Mouse (Mus musculus) liver, adult 2 months (tissue): ENCODE data around the gene Prg2. TPM values are rescaled to one million over a fixed set of nuclear protein-coding genes. Genes with fewer than 3 reads are reported as not detected.

Experiments used
- DNase-seq: peaks from one replicate; pipeline ENCODE4 v3.0.0-alpha.2; 2011; ENCODE audit warnings: low read depth, low spot score; ENCODE audit errors: extremely low read depth
- H3K27ac ChIP-seq: fragments of 200-500 bp; replicated peaks from 2 replicates; pipeline ENCODE4 v1.5.1; 2012; ENCODE audit warnings: low read depth, mild to moderate bottlenecking, control low read depth, inconsistent platforms, low read length; ENCODE audit not compliant: insufficient read depth
- H3K27me3 ChIP-seq: fragments of 200-500 bp; 2 replicates; pipeline ENCODE4 v1.6.1; 2012; ENCODE audit warnings: mild to moderate bottlenecking, moderate library complexity, low read length, inconsistent platforms; ENCODE audit not compliant: control insufficient read depth, insufficient read depth
- H3K36me3 ChIP-seq: fragments of 200-500 bp; 2 replicates; pipeline ENCODE4 v1.6.1; 2012; ENCODE audit warnings: low read length, inconsistent platforms; ENCODE audit not compliant: control insufficient read depth, insufficient read depth
- H3K4me1 ChIP-seq: fragments of 200-500 bp; 2 replicates; pipeline ENCODE4 v1.6.1; 2011; ENCODE audit warnings: low read length; ENCODE audit not compliant: control insufficient read depth, insufficient read depth
- H3K4me3 ChIP-seq: fragments of 200-500 bp; 2 replicates; pipeline ENCODE4 v1.5.1; 2011; ENCODE audit warnings: low read depth, mild to moderate bottlenecking, control low read depth, low read length, moderate library complexity; ENCODE audit not compliant: insufficient read depth
- H3K79me2 ChIP-seq: fragments of 200-500 bp; 2 replicates; pipeline ENCODE4 v1.6.1; 2012; ENCODE audit warnings: inconsistent platforms, mild to moderate bottlenecking, low read length, moderate library complexity; ENCODE audit not compliant: control insufficient read depth, insufficient read depth
- H3K9ac ChIP-seq: fragments of 200-500 bp; 2 replicates; pipeline ENCODE4 v1.6.1; 2012; ENCODE audit warnings: low read depth, mild to moderate bottlenecking, control low read depth, inconsistent platforms, low read length
- CTCF ChIP-seq: fragments of 200-500 bp; IDR thresholded peaks from 2 replicates; pipeline ENCODE4 v1.5.1; 2011; ENCODE audit warnings: low read depth, low read length, control low read depth
- POLR2A ChIP-seq: fragments of 200-500 bp; IDR thresholded peaks from 2 replicates; pipeline ENCODE4 v1.6.1; 2011; ENCODE audit warnings: low read length, control low read depth; ENCODE audit not compliant: insufficient read depth; ENCODE audit errors: extremely low read depth
- WGBS: fragments of 180-500 bp; shearing (Covaris S2); methylation state at CpG from one replicate; pipeline ENCODE4 v1.1.7; 2018; 5-methylcytosine and 5-hydroxymethylcytosine counted together
- polyA plus RNA-seq: library from polyadenylated mRNA; depleted of rRNA; stranded (reverse); fragments of >200 nt; gene quantifications from 2 replicates; pipeline ENCODE4 v1.2.3, GENCODE M21; 2012
- total RNA-seq: library from RNA; depleted of rRNA; stranded (reverse); fragments of >200 nt; gene quantifications from 2 replicates; pipeline ENCODE4 v1.2.3, GENCODE M21; 2014

The Prg2 gene
- total and polyA plus RNA-seq, 2 experiments, result 0.11 TPM; not detected in 1

GRCm38 (mm10) chr2:84952693-84953092, 27.6 kb upstream of the Prg2 start:
- no peak overlapping the region for H3K9ac ChIP-seq
- DNase-seq, result no peak
- no peaks in the 10 kb centered on the region for H3K27me3 ChIP-seq
- peaks cover 19% of the 10 kb centered on the region for H3K36me3 ChIP-seq
- 79% methylated on average over 4 of the region's 4 CpGs for WGBS
- H3K4me3 ChIP-seq, result no peak overlapping the region
- no peaks in the 10 kb centered on the region for H3K4me1 ChIP-seq
- H3K79me2 ChIP-seq, result no peaks in the 10 kb centered on the region
- no peak overlapping the region for H3K27ac ChIP-seq
- TF ChIP-seq CTCF, result no peak
- TF ChIP-seq POLR2A, result no peak

- H3K36me3 ChIP-seq, result peaks cover 8% of the 10 kb centered on the region; the same call in 1 of the 2 replicates
- DNase-seq, result no peak
- WGBS, result 89% methylated on average over 9 of the region's 9 CpGs
- no peaks in the 10 kb centered on the region for H3K27me3 ChIP-seq
- TF ChIP-seq CTCF (no peak), POLR2A (no peak)
- no peak overlapping the region for H3K9ac ChIP-seq
- no peak overlapping the region for H3K4me3 ChIP-seq
- no peaks in the 10 kb centered on the region for H3K79me2 ChIP-seq
- H3K4me1 ChIP-seq, result no peaks in the 10 kb centered on the region
- H3K27ac ChIP-seq, result no peak overlapping the region
Measured at GRCm38 (mm10) chr2:84955435-84955834, 24.8 kb upstream of the Prg2 start.

- H3K4me1 ChIP-seq, result no peaks in the 10 kb centered on the region; the same call in 1 of the 2 replicates
- DNase-seq, result peak; percentile 39
- no peak overlapping the region for H3K27ac ChIP-seq
- 41% methylated on average over 5 of the region's 5 CpGs for WGBS
- no peaks in the 10 kb centered on the region for H3K27me3 ChIP-seq
- H3K79me2 ChIP-seq, result no peaks in the 10 kb centered on the region
- peaks cover 8% of the 10 kb centered on the region; the same call in 1 of the 2 replicates for H3K36me3 ChIP-seq
- no peak overlapping the region for H3K9ac ChIP-seq
- TF ChIP-seq CTCF (peak; percentile 92), POLR2A (no peak)
- no peak overlapping the region for H3K4me3 ChIP-seq
Measured at GRCm38 (mm10) chr2:84956274-84956673, 24.0 kb upstream of the Prg2 start.

GRCm38 (mm10) chr2:84958588-84959264, 21.5 kb upstream of the Prg2 start:
- no peak for DNase-seq
- H3K36me3 ChIP-seq, result peaks cover 2% of the 10 kb centered on the region; the same call in 1 of the 2 replicates
- WGBS, result 86% methylated on average over 11 of the region's 11 CpGs

GRCm38 (mm10) chr2:84961300-84961699, 19.0 kb upstream of the Prg2 start:
- Histone ChIP-seq H3K27me3 (no peaks in the 10 kb centered on the region), H3K4me1 (peaks cover 2% of the 10 kb centered on the region; the same call in 1 of the 2 replicates), H3K27ac (no peak overlapping the region), H3K4me3 (no peak overlapping the region), H3K9ac (no peak overlapping the region), H3K36me3 (no peaks in the 10 kb centered on the region), H3K79me2 (no peaks in the 10 kb centered on the region)
- 2% methylated on average over 2 of the region's 2 CpGs for WGBS
- DNase-seq, result peak; percentile 87
- TF ChIP-seq CTCF (peak; percentile 43), POLR2A (no peak)

More at GRCm38 (mm10) chr2:84958588-84959264, 21.5 kb upstream of the Prg2 start:
- Histone ChIP-seq H3K27ac (no peak overlapping the region), H3K4me1 (peaks cover 2% of the 10 kb centered on the region; the same call in 1 of the 2 replicates), H3K9ac (no peak overlapping the region), H3K27me3 (no peaks in the 10 kb centered on the region), H3K4me3 (no peak overlapping the region), H3K79me2 (no peaks in the 10 kb centered on the region)
- TF ChIP-seq POLR2A, result no peak

- H3K9ac ChIP-seq, result no peak overlapping the region
- no peaks in the 10 kb centered on the region for H3K36me3 ChIP-seq
- TF ChIP-seq POLR2A (no peak), CTCF (no peak)
- no peaks in the 10 kb centered on the region for H3K79me2 ChIP-seq
- H3K27me3 ChIP-seq, result no peaks in the 10 kb centered on the region
- peaks cover 2% of the 10 kb centered on the region; the same call in 1 of the 2 replicates for H3K4me1 ChIP-seq
- no peak for DNase-seq
- H3K4me3 ChIP-seq, result no peak overlapping the region
- no peak overlapping the region for H3K27ac ChIP-seq
- WGBS, result 90% methylated on average over 3 of the region's 3 CpGs
Measured at GRCm38 (mm10) chr2:84961901-84962300, 18.4 kb upstream of the Prg2 start.
